Mouse (Mus musculus) heart, embryonic 14.5 days (tissue): ENCODE results near the gene Aplp1. TPM values are rescaled to one million over a fixed set of nuclear protein-coding genes. Genes with fewer than 3 reads are reported as not detected.

Experiments used
- ATAC-seq: fragments of 200-750 bp; cut with Nextera tagmentation; 2 replicates; pipeline ENCODE4 v1.8.0; 2017; ENCODE audit warnings: low read depth, moderate TSS enrichment; ENCODE audit not compliant: insufficient number of reproducible peaks, insufficient read depth, low FRiP score
- H3K27ac ChIP-seq, 2 experiments: fragments of 200-500 bp in 1 of 2; fragments of 300-500 bp in 1 of 2; sonication (generic) in 1 of 2; replicated peaks in 1 of 2; 2 replicates each; pipeline ENCODE4 v1.5.1; 2012 to 2014; ENCODE audit warnings: low read depth in 2 of 2, low read length in 2 of 2, control low read depth in 1 of 2, mild to moderate bottlenecking in 1 of 2, mixed read lengths in 1 of 2; ENCODE audit not compliant: control insufficient read depth in 1 of 2, insufficient read depth in 1 of 2
- H3K27me3 ChIP-seq: fragments of 300-500 bp; sonication (generic); 2 replicates; pipeline ENCODE4 v1.6.1; 2014; ENCODE audit warnings: mild to moderate bottlenecking, low read length, control low read depth; ENCODE audit not compliant: control insufficient read depth, insufficient read depth
- H3K36me3 ChIP-seq: fragments of 300-500 bp; sonication (generic); 2 replicates; pipeline ENCODE4 v1.6.1; 2014; ENCODE audit warnings: mild to moderate bottlenecking, control low read depth, low read length, mixed read lengths; ENCODE audit not compliant: control insufficient read depth, insufficient read depth
- H3K4me1 ChIP-seq, 2 experiments: fragments of 200-500 bp in 1 of 2; fragments of 300-500 bp in 1 of 2; sonication (generic) in 1 of 2; 2 replicates each; pipeline ENCODE4 v1.6.1; 2012 to 2014; ENCODE audit warnings: low read length in 2 of 2, control low read depth in 1 of 2, mixed read lengths in 1 of 2; ENCODE audit not compliant: control insufficient read depth in 2 of 2, insufficient read depth in 2 of 2
- H3K4me2 ChIP-seq: fragments of 300-500 bp; sonication (generic); 2 replicates; pipeline ENCODE4 v1.6.1; 2014; ENCODE audit warnings: mild to moderate bottlenecking, low read length
- H3K4me3 ChIP-seq, 2 experiments: fragments of 200-500 bp in 1 of 2; fragments of 300-500 bp in 1 of 2; sonication (generic) in 1 of 2; 2 replicates each; pipeline ENCODE4 v1.5.1; 2012 to 2014; ENCODE audit warnings: low read length in 2 of 2, mild to moderate bottlenecking in 2 of 2, control low read depth in 1 of 2, low read depth in 1 of 2, moderate library complexity in 1 of 2; ENCODE audit not compliant: control insufficient read depth in 1 of 2, insufficient read depth in 1 of 2
- H3K9ac ChIP-seq: fragments of 300-500 bp; sonication (generic); 2 replicates; pipeline ENCODE4 v1.6.1; 2014; ENCODE audit warnings: mild to moderate bottlenecking, low read length
- H3K9me3 ChIP-seq: fragments of 300-500 bp; sonication (generic); 2 replicates; pipeline ENCODE4 v1.6.1; 2016; ENCODE audit warnings: low read length, control low read depth; ENCODE audit not compliant: control insufficient read depth
- WGBS: fragments of 180-500 bp; shearing (Covaris S2); extraction: QIAGEN DNeasy Blood & Tissue Kit; methylation state at CpG from one replicate; pipeline ENCODE4 v1.1.7; 2014; 5-methylcytosine and 5-hydroxymethylcytosine counted together
- polyA plus RNA-seq: library from polyadenylated mRNA; unstranded; fragments of >200 nt; fragmentation: Nextera tagmentation; extraction: Ambion mirVana; gene quantifications from 2 replicates; pipeline ENCODE4 v1.2.1, GENCODE M21; 2014

The Aplp1 gene
- polyA plus RNA-seq, 1 experiment from 2014 or later = 21.2 TPM

- Histone ChIP-seq H3K9me3 (no peaks in the 10 kb centered on the region), H3K9ac (no peak overlapping the region), H3K27me3 (peaks cover 23% of the 10 kb centered on the region), H3K36me3 (no peaks in the 10 kb centered on the region), H3K4me1 (no peaks in the 10 kb centered on the region), H3K27ac (no peak overlapping the region), H3K4me3 (no peak overlapping the region), H3K4me2 (no peak overlapping the region)
- WGBS = 2% methylated on average over 10 of the region's 10 CpGs
- no peak for ATAC-seq
Observed at GRCm38 (mm10) chr7:30434238-30434637, 11.1 kb downstream of the Aplp1 start.

- no peak for ATAC-seq
- peaks cover 17% of the 10 kb centered on the region for H3K27me3 ChIP-seq
- H3K27ac ChIP-seq = no peak overlapping the region
- H3K36me3 ChIP-seq = peaks cover 7% of the 10 kb centered on the region
- H3K4me2 ChIP-seq = no peak overlapping the region
- no peak overlapping the region for H3K4me3 ChIP-seq
- H3K9me3 ChIP-seq = no peaks in the 10 kb centered on the region
- no peaks in the 10 kb centered on the region for H3K4me1 ChIP-seq
- 6% methylated on average over 3 of the region's 3 CpGs for WGBS
- H3K9ac ChIP-seq = no peak overlapping the region
Observed at GRCm38 (mm10) chr7:30431793-30432192, 13.5 kb downstream of the Aplp1 start.

DNA sequence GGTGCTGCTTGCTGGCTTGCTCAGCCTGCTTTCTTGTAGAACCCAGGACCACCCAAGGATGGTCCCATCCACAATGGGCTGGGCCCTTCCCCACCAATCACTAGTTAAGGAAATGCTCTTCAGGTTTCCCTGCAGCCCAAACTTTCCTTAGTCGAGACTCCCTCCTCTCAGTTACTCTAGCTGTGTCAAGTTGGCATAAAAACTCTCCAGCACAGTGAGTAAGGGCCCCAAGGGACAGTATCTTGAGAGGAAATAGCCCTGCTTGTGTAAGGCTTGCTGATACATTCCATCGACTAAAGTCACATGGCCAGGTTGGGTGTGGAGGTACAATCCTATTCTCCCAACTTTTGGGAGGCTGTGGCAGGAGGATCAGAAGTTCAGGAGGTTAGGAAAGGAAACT lies 15.1 kb downstream of the Aplp1 start:
- Histone ChIP-seq H3K9me3 (no peaks in the 10 kb centered on the region), H3K9ac (no peak overlapping the region), H3K27ac (no peak overlapping the region), H3K4me1 (no peaks in the 10 kb centered on the region), H3K4me2 (no peak overlapping the region), H3K27me3 (peaks cover under 1% of the 10 kb centered on the region), H3K4me3 (no peak overlapping the region), H3K36me3 (peaks cover 16% of the 10 kb centered on the region)
- ATAC-seq = no peak
- 30% methylated on average over 2 of the region's 2 CpGs for WGBS

DNA sequence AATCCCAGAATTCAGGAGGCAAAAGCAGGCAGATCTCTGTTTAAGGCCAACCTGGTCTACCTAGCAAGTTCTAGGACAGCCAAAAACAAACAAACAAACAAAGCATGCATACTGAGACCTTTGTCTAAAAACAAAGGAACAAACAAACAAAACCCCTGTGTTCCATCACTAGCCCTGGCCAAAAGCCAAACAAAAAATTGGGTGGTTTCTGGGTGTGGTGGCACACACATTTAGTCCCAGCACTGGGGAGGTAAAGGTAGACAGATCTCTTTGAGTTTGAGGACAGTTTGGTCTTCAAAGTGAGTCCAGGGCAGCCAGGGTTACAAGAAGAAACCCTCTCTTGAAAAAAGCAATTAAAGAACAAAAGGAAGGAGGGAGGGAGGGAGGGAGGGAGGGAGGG lies 16.0 kb downstream of the Aplp1 start:
- Histone ChIP-seq H3K36me3 (peaks cover 16% of the 10 kb centered on the region), H3K4me1 (no peaks in the 10 kb centered on the region), H3K4me3 (no peak overlapping the region), H3K27ac (no peak overlapping the region), H3K27me3 (no peaks in the 10 kb centered on the region; the same call in 1 of the 2 replicates), H3K9me3 (no peaks in the 10 kb centered on the region), H3K9ac (no peak overlapping the region), H3K4me2 (no peak overlapping the region)
- ATAC-seq = no peak

DNA sequence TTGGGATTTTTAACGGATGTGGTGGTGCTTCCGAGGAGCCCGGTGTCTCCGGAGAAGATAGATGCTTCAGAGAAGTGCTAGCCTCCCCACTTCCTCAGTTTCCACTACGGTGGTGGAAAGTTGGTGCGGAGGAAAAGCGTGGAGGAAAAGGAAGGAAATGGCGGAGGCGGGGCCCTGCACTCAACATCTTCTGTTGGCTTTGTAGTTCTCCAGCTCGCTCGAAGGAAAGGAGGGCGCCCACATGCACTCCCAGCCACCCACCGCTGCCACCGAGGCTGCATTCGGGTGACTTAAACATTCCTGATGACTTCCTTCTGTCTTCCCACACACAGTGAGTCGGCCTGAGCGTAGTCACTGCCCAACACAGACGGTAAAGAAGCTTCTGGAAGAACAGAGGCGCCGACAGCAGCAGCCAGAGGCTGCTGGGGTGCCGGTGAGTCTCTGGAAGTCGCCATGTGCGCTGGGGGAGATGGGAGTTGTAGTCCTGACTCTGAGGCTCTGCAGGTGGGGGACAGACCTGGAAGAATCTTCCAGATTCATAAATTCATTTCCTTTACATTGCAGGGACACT lies 22.2 kb downstream of the Aplp1 start:
- Histone ChIP-seq H3K4me2 (peak overlapping the region; percentile 81), H3K27me3 (peaks cover 10% of the 10 kb centered on the region), H3K9me3 (peaks cover 8% of the 10 kb centered on the region), H3K27ac (peak overlapping the region; percentile 50 to 55), H3K4me1 (peaks cover 0 to 13% of the 10 kb centered on the region in 2 experiments; a peak in 2 of 4 replicates), H3K36me3 (peaks cover 16% of the 10 kb centered on the region), H3K4me3 (peak overlapping the region; percentile 48 to 53), H3K9ac (peak overlapping the region; percentile 67)
- WGBS = 33% methylated on average over 22 of the region's 23 CpGs
- no peak for ATAC-seq

DNA sequence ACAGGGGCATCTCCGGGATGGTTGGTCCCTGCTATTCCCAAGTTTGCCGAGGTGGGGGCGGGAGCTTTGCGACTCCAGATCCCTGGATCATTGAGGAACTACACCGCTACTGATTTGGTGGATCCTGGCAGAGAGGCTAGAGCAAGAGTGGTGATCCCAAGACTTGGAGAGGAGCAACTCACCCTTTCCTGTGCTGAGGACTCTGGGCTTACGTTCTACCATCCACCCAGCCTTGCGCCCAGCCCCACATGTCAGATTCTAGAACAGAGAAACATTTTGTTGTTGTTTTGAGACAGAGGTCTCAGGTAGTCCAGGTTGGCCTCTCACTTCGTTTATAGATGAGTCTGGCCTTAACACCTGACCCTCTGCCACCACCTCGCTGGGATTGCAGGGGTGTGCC lies 22.8 kb downstream of the Aplp1 start:
- Histone ChIP-seq H3K4me2 (peak overlapping the region; percentile 81), H3K4me1 (peaks cover 0 to 13% of the 10 kb centered on the region in 2 experiments; a peak in 2 of 4 replicates), H3K27me3 (peaks cover 10% of the 10 kb centered on the region), H3K9ac (peak overlapping the region; percentile 67), H3K36me3 (peaks cover 13% of the 10 kb centered on the region), H3K27ac (peak overlapping the region; percentile 1 to 50; a peak in 3 of 4 replicates), H3K9me3 (peaks cover 8% of the 10 kb centered on the region), H3K4me3 (peak overlapping the region; percentile 48 to 53)
- ATAC-seq = no peak
- WGBS = 12% methylated on average over 9 of the region's 9 CpGs

GRCm38 (mm10) chr7:30421890-30422435 lies 23.4 kb downstream of the Aplp1 start:
- Histone ChIP-seq H3K4me2 (peak overlapping the region; percentile 81), H3K27me3 (peaks cover 10% of the 10 kb centered on the region), H3K4me3 (peak overlapping the region; percentile 48 to 53), H3K36me3 (peaks cover 9% of the 10 kb centered on the region), H3K9me3 (peaks cover 8% of the 10 kb centered on the region), H3K9ac (peak overlapping the region; percentile 67), H3K27ac (no peak overlapping the region; a peak in 1 of 4 replicates), H3K4me1 (peaks cover 0 to 13% of the 10 kb centered on the region in 2 experiments; a peak in 2 of 4 replicates)
- peak; percentile 23; the same call in 1 of the 2 replicates for ATAC-seq
- under 1% methylated on average over 45 of the region's 45 CpGs for WGBS
